Mouse (Mus musculus) left cerebral cortex, postnatal 36 days (tissue): ENCODE measurements around the gene Fstl4. TPM values are rescaled to one million over a fixed set of nuclear protein-coding genes. Genes with fewer than 3 reads are reported as not detected.
A peak's percentile ranks its signal among the peaks of the same experiment; 100 is the strongest.

Experiments
- DNase-seq, 2 experiments: peaks; one replicate each; pipeline ENCODE4 v3.0.0; 2021 to 2022; ENCODE audit warnings: low spot score in 2 of 2, mixed read lengths in 1 of 2
- intact Hi-C: fragments of 180-260 bp; cut with DNase I; formaldehyde crosslinking; loops from one replicate; pipeline ENCODE4 v1.15.1; 2025
- total RNA-seq, 2 experiments: library from RNA; stranded (reverse); gene quantifications; 2 replicates each; pipeline ENCODE4 v1.2.3; 2021

The Fstl4 gene
- total RNA-seq, 2 experiments from 2014 or later: 35.6 to 46.5 TPM

DNA sequence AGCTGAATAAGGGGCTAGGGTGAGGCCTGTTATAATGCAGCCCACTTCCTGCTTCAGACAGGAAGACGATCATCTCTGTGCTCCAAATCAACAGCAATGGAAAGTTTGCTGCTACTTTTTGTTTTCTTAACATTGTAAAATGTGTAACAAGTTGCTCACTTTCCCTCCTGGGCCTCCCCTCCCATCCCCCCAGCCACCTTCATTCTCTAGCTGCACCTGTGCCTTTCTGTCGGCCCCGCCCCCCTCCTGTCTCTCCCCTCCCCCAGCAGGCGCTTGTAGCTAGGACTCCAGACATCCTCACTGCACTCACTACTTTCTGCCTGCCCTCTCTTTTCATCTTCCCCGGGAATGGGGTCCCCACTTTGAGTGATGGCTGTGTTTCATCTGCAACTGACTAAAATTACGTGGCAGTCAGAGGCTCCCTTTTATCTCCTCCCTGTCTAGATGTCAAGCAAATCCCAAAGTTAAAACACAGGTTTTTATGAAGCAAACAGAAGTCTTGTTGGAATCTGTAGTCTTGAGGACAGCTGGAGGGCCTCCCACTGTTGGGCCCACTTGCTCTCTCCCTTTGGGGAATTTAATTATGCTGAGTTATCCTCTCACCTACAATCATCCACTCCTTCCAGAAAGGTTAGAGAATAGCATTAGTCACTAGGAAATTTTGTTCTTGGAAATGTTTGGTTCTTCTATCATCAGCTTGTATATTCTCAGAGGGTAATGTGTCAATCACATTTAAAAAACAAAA, 122.3 kb downstream of the Fstl4 start:
- DNase-seq: no peak
- intact Hi-C loops: no loop called here

DNA sequence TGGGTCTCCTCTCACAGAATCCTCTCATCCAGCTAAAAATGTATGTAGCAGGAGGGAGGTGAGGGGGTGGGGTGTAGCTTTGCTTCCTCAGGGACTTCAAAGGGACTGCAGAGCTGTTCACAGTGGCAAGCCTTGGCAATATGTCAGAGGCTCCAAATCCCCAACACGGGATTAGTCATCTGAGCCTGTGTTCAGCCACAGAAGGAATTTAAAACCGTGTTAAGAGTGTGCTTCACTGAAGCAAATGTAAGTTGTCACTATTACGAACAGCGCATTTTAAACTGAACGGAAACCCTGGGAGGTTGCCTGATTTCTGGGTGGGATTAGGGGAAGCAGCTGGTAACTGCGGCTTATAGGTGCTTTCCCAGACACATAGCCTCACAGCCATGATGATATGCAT, 123.7 kb downstream of the Fstl4 start:
- DNase-seq: peak; percentile 43 to 48
- intact Hi-C loops: no loop called here

DNA sequence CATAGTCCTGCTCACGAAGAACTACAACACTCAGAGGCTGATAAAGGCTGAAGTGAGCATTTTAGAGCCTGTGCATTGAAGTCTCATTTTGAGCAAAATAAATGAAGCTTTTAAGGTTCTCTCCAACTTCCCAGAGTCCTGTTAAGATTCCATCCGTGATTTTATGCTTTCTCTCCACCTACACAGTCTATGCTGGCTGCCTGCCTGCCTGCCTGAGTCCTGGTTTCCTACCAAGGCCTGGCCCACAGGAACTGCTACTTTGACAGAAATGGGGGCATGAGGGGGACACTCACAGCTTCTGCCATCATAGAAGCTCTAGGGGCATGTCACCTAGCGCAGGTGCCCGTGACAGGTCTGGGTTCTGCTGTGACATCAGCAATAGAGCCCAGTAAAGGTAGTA, 125.1 kb downstream of the Fstl4 start:
- intact Hi-C loops: no loop called here
- peak; percentile 47 to 57 for DNase-seq

DNA sequence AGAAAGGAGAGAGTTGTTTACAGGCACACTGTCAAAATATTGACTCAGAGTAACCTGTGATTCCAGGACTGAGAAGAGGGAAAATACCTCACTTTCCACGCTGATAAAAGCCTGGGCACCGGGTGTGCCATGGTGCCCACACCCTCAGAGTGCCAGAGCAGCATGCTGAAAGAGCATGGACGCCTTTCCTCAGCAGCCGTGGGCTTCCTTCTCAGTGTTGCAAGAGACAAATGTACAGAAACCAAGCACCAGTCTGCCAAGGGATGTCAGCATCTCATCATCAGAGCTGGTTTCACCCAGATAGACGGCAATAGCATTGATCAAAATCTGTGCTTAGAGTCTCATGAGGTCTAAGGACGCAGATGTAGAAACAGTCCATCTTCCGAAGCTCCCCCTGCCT, 125.7 kb downstream of the Fstl4 start:
- no peak for DNase-seq

DNA sequence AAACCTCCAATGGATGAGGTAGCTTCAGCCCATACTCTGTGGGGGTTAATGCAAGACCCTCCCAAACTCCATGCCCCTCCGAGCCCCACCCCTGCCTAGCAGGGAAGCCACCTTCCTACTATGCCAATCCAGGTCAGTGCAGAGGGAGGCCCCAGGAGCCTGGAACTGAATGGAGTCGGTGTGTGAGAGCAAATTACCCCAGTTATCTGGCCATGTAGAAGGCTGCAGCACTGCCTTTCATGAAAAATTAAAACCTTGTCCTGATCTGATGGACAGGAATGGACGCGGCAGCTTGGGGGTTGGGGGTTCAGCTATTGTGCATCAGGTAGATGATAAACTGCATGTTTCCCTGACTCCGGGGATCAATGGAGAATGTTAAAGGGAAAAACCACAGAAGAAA, 139.7 kb downstream of the Fstl4 start:
- intact Hi-C loops: no loop called here
- no peak for DNase-seq

More for the DNA sequence above, 125.7 kb downstream of the Fstl4 start:
- intact Hi-C loops: no loop called here

DNA sequence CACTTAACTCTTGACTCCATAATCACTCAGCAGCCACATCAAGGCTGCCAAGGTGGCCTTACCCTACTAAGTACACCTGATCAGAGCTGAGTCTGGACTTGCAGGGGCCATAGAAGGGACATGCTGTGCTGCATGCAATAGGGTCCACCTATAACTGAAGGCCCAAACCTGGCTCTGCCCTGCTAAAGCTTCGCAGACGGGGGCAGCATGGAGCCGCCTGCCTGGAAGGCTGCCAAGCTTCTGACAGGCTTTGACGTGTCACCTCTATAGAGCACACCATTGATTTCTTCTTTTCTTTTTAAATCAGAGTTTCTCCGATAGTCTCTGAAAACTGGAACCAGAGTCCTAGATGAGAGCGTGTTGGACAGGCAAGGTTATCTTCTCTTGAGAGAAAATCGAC, 146.4 kb downstream of the Fstl4 start:
- DNase-seq: no peak
- intact Hi-C loops: no loop called here

DNA sequence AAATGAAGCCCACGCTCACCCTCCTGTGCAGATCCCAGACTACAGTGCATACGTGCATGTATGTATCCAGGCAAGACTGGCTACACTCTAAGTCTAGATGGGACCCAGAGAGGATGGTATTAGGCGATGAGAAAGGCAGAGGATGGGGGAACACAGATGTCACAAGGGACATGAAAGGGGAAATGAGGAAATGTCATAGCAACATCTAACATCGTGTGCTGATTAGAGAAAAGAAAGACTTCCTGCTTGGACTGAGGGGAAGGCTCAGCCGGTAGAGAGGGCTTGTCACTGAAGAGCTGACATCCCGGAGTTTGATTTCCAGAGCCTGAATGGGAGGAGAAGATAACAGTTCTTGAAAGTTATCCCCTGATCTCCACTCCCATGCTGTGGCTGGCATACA, 150.0 kb downstream of the Fstl4 start:
- intact Hi-C loops: no loop called here
- no peak for DNase-seq

DNA sequence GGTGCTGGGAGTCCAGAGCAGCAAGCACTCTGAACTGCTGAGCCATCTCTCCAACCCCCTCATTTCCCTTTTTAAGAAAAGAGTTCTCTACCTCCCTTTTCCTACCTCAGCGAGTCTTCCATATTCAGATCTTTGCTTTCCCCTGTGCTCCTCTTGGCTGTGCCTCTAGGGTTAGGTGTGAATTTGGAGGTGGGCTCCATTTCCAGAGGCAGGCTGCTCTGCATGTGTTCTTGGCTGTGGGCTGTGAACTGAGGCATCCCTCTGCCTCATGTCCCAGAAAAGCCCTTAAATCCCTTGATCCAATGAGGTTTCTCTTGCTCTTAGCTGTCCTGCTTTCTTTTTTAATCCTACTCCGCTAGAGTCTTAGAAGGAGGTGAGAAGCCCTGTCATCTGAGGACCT, 151.2 kb downstream of the Fstl4 start:
- DNase-seq: peak in 1 of 2 experiments; percentile 15
- intact Hi-C loops: no loop called here

DNA sequence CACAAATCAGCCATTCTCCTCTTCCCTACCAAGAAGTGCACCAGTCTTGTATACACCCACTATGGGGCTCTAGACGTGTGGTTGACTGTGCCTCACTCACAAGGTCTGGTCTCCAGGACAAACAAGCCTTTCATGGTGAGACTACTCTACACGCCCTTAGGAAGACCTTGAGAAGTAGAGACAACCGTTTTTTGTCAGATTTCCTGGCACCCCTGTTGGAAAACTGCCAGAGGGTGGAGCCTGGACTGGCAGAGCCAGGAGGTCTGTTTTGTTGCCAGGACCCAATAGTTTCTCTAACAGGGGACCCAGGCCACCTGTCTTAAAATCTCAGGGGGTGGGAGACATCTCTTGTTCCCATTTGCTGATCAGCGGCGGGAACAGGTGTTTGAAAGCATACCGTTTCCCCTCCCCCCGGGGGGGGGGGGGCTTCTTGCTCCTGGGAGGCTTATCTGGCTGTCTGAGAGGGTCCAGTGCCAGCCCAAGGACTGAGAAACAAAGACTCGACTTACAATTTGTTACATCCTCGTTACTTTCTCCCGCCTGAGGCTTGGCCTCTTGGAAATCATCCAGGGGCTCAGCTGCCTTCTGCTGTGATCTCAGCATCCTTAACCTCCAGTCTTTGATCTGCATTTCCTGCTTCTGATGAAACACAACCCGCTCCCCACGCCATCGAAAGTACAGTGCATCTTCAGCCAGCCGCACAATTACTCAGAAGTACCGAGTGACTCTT, 155.0 kb downstream of the Fstl4 start:
- intact Hi-C loops: no loop called here
- no peak for DNase-seq

DNA sequence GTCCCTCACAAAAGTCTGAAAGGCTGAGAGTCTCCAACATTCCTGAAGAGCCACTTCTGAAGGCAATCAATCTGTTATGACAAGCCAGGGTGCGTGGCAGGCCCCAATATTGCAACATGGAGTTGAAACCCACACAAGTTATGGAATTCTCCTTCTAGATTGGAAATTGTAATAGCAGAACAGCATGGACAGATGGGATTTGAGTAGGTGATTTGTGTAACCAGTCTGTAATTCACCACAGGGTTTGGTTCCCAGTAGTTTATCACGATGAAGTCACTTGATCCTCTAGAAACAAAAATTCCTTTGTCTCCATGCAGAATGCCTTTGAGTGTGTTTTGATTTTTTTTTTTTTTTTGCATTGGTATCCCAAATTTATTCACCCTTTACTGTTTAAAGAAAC, 159.8 kb downstream of the Fstl4 start:
- intact Hi-C loops: no loop called here
- DNase-seq: no peak

DNA sequence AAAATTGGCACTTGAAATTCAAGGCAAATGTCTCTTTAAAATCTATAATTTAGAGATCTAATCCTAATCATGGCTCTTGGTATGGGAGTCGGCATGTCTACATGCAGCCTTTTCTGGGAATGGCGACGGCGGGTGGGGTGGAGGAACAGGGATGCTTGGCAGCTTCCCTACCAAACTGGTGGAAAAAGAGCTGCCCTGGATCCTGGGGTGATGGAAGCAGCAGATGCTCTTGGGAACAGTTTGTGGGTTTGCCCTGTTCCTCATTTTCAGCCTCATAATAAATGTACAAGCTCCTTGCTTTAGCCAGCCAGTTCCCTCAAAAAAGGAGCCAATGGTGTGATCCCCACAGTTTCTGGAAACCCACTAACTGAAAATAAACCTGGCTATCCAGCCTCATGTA, 163.9 kb downstream of the Fstl4 start:
- intact Hi-C loops: no loop called here
- no peak for DNase-seq

DNA sequence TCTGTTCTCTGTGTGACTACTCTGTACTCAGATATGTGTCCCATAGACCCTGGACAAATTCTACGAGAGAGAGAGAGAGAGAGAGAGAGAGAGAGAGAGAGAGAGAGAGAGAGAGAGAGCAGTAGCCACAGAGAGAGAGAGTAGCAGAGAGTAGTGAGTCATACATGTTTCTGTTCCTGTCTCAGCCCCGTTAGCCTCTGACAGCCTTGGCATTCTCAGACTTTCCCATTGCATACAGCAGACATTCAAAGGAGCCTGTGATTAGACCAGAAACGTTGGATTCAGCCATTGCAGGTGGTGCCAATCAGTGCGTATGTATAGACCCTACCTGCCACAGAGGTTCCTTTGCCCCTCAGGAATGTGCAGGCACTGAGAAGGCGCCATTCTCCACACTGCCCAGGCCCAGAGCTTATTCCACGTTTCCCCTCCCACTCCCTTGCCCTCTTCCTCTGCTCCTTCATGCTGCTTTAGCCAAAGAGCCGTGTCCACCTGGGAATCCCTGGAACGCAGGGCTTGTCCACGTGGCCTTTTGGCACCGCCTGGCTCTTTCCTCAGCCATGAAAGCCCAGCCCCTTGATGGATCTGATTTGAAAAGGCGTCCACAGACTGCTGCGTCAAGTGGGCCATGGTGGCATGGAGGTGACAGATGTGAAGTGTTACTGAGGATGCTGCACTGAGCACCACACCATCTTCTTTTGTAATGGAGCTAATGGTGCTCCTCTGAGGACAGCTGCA, 175.1 kb downstream of the Fstl4 start:
- intact Hi-C loops: no loop called here
- no peak for DNase-seq

DNA sequence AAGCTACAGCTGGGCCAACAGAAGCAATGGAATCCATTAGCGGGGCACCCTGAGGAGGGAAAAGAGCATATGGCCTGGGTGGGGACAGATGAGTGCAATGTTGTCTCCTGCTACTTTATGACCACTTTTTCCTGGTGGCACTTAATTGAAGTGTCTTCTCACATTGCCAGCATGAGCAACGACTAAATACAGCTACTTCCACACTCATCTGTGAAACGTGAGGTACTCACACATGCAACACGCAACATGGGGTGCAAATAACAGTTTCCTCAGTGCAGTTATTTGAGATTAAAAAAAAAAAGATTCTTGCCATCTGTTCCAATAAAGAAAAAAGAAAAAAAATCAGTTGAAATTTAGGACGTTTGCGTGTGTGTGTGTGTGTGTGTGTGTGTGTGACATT, 178.5 kb downstream of the Fstl4 start:
- intact Hi-C loops: no loop called here

DNA sequence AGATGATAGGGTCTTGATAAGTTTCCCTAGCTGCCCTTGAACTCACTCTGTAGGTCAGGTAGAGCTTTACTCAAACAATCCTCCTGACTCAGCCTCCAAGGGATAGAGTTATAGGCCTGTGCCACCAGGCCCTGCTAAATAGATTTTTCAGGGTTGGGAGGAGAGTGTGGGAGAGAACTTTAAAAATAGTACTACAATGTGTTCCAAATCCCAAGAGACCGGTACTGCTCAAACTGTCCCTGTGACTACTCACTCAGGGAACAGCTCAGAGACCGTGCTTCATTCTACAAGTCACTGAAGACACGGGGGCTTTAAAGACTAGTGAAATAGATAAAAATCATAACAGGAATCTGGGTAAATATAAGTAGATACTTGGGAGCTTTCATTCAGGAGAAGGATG, 190.6 kb downstream of the Fstl4 start:
- DNase-seq: no peak
- intact Hi-C loops: no loop called here

More for the DNA sequence above, 178.5 kb downstream of the Fstl4 start:
- DNase-seq: no peak

DNA sequence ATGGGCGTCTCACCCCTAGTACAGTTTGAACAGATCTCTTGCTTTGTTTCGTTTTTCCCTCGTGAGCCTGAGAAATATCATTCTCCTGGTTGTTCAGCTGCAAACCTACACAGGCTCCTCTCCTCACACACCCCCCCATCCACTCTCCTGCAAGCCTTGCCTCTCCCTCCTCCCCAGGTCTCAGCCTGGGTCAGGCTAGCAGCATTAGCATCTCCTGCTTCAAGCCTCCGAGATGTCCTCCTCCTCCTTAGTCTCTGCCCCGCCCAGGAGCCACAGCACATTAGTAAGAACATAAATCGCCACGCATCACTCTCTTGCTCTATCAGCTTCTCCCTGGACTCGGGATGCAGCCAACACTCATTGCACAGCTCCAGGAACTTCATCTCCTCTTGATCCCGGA, 204.4 kb downstream of the Fstl4 start:
- intact Hi-C loops: no loop called here
- DNase-seq: no peak

DNA sequence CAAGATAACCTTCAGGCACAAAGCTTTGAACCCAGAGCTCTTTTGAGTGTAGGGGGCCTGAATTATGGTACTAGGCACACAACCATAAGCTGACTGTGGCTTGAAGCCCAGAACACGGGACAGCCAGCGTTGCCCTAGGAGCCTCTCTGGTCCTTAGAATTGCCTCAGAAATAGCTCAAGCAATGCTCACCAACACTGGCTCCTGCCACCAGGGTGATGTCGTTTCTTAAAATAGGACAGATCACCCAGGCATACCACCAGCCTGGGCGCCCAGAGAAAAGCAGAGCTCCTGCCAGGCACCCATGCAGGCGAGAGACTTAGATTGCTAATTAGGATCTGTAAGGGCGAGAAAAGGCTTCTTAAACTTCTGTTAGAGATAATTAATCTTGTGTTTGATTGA, 206.0 kb downstream of the Fstl4 start:
- intact Hi-C loops: no loop called here
- DNase-seq: no peak

DNA sequence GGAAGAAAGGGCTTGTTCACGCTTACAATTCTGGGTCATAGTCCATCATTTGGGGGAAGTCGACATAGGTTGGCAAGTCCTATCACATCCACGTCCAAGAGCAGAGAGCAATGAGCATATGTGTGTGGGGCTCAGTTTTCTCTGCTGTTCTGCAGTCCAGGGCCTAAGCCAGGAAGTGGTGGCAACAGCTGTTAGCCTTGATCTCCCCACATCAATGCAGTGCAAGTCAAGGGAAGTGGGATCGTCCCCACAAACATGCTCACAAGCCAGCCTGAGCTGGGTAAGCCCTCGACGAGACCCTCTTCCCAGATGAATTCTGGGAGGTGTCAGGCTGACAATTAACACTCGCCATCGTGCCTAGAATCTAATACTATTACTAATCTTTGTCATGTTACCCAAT, 222.6 kb downstream of the Fstl4 start:
- DNase-seq: no peak
- intact Hi-C loops: no loop called here

DNA sequence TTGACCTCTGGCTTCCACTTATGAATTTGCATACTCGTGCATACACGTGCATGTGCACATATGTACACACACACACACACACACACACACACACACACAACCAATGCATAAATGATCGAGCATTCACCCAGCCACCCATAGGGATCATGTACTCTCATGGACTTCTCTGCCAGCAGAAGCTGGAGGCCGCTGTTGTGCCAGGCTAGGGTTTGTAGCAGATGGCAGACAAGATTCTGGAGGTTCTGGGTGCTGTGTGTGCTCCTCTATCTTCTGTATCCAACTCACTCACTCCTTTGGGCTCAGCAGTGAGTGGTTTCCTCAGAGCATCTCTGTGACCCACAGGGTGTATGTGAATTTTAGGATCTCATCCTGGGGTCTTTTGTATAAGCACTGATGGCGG, 230.3 kb downstream of the Fstl4 start:
- intact Hi-C loops: no loop called here
- DNase-seq: no peak

DNA sequence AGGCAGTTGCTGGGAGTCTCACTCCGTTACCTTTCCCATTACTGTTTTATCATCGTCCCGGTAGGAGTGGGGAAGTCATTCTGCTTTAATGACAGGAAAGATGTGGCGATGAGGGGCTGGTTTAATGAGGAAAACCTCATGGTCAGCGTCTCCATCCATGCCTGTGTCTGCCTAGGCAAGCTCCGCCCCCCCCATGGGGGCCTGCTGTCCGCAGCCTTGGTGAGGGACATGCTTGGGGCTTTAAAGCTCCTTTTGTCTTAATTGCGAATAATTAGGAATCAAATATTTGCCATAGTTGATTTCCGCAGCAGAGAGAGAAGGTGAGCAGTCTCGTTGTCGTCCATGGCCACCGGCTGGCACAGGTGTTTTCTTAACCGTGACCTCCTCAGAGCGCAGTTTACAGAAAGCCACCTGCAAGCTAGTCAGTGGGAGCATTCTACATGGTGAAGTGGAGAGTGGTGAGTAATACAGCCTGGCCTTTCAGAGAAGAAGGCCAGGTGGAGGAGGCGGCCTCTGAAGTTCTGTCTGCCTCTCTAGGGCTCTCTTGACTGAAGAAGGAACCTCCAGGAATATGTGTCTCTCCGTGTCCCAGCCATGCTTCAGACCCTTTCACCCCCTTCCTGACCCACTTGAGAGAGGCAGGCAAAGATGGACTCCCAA, 232.1 kb downstream of the Fstl4 start:
- intact Hi-C loops: no loop called here
- DNase-seq: no peak

DNA sequence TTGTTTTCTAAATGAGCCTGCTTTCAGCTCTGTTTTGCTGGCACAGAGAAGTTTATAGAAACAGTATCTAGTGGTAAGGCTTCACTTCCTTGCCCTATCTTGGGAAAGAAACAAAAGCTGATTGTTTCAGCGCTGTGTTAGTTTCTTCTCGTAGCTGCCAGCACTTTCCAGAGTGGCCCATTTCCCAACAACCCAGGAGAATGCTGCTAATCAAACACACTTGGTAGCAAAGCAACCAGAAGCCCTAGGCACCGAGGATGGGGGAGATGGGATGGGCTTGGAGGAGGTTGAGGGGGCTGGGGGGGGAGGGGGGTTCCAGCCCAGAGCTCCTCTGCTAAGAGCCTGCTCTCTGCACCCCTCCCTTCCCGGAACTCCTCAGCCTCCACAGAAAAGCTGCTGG, 233.0 kb downstream of the Fstl4 start:
- no peak for DNase-seq
- intact Hi-C loops: no loop called here
